ENCODE assay signal across 8 mouse cellular contexts in genomic region chr12:79663131-79663892, GRCm38 (mm10).
DNase-seq lines count a peak whose midpoint lies in the region; ATAC-seq lines count a peak whose summit lies in the region.

No protein-coding gene starts in this region.

- peak overlapping the region; percentile 91 for H3K27ac ChIP-seq in kidney, embryonic 15.5 days

- peak; percentile 23 for ATAC-seq in activated CD4-positive, CD25-positive, alpha-beta regulatory T cell, adult 4 months
- ATAC-seq in kidney, embryonic 15.5 days (replicated peaks; ENCODE audit: low FRiP score): peak; percentile 84
- no peak for ATAC-seq in megakaryocyte progenitor cell, adult 5-6 weeks (replicated peaks; ENCODE audit: poor library complexity)

- no peak overlapping the region for H3K9ac ChIP-seq in kidney, embryonic 15.5 days

- no peaks in the 10 kb centered on the region for H3K36me3 ChIP-seq in kidney, embryonic 15.5 days

- H3K27me3 ChIP-seq in kidney, embryonic 15.5 days: no peaks in the 10 kb centered on the region

- no peak overlapping the region for H3K4me3 ChIP-seq in kidney, embryonic 15.5 days (replicated peaks)

- H3K9me3 ChIP-seq in kidney, embryonic 15.5 days (replicated peaks): no peaks in the 10 kb centered on the region

- 17% methylated on average over 10 of the region's 10 CpGs for WGBS in kidney, embryonic 15.5 days

- peaks cover 52% of the 10 kb centered on the region for H3K4me1 ChIP-seq in kidney, embryonic 15.5 days

- 0 out of 2 replicates have a peak overlapping the region, but pooled peaks have one; percentile 7 for H3K4me2 ChIP-seq in kidney, embryonic 15.5 days

- peak; percentile 67 for DNase-seq in gastrocnemius, adult 18-20 months (ENCODE audit: low spot score)
- no peak for DNase-seq in gastrocnemius, postnatal 10 days
- DNase-seq in naive thymus-derived CD4-positive, alpha-beta T cell, adult 2 months (ENCODE audit: low read depth): peak; percentile 51
- no peak for DNase-seq in yolk sac, embryonic 10.5 days (ENCODE audit: low spot score)
- DNase-seq in testis, postnatal 10 days (ENCODE audit: low spot score): no peak

Comparison
In these comparisons a context has a peak if more than half of its experiments do, and no peak if none do; other contexts are left out.
1. DNase-seq: peak in gastrocnemius, adult 18-20 months (single experiment) and naive thymus-derived CD4-positive, alpha-beta T cell, adult 2 months (single experiment); none in gastrocnemius, postnatal 10 days (single experiment), yolk sac, embryonic 10.5 days (single experiment) and testis, postnatal 10 days (single experiment).